Comparison of ENCODE assay signal across 10 mouse cellular contexts in the genomic region with DNA sequence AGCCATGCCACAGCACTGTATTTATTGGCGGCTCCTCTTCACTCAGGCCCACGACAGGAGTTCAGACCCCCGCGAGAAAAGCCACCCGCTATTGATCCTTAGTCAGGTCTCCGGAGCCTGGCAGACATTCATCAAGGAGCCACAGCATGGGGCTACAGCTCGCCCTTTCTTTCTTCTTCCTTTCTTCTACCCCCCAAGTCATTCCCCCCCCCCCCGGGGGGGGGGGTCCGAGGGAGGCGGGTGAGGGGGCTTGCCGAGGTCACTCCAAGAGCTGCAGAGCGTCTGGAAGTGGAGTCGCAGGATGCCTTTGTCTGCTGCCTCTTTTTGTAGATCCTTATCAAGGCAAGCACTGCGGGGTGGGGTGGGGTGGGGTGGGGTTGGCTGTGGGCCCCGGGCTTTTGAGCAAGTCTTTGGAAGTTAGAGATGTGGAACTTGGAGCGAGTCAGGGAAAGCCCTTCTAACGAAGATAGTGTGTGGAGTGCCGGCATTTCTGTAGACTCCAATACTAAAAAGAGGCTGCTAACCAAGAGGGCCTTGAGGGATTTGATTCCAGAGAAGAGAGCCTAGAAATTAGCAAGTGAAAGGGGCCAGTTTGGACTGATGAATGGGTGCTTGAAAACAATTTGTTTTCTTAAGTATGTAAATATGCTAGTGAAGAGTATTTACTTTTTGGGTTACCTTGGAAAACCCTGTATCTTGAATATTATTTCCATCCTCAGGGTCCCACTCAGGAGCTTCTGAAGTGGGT.
DNase-seq lines count a peak whose midpoint lies in the region; ATAC-seq and TF ChIP-seq lines count a peak whose summit lies in the region.
"Had no signal": no experiment of that assay in that cellular context is flagged by ENCODE, and none has a peak within 500 bp of the region (broad histone marks: within the 10 kb centered on the region; RNA-seq: fewer than 3 reads in every experiment).

No protein-coding gene starts in this region.

- no peak for DNase-seq in forebrain, embryonic 11.5 days (ENCODE audit: low spot score)
- no peak for DNase-seq in forebrain, postnatal 0 days
- no peak for DNase-seq in lung, adult 18-20 months
- DNase-seq in cerebellum, adult 2 months = no peak
- no peak for DNase-seq in left cerebral cortex, adult 18-20 months (ENCODE audit: low spot score in 2 of 2)
- DNase-seq: kidney, postnatal 10 days had no signal

- WGBS in forebrain, embryonic 11.5 days = 2% methylated on average over 17 of the region's 18 CpGs
- 6% methylated on average over 18 of the region's 18 CpGs for WGBS in forebrain, postnatal 0 days
- 15% methylated on average over 18 of the region's 18 CpGs for WGBS in lung, embryonic 16.5 days
- whole genome bisulfite sequencing in forebrain, embryonic 15.5 days = 3% methylated on average over 17 of the region's 18 CpGs
- 2% methylated on average over 18 of the region's 18 CpGs for WGBS in neural tube, embryonic 12.5 days
- 38% methylated on average over 18 of the region's 18 CpGs for WGBS in cerebellum, adult 2 months

- no peak overlapping the region for H3K4me3 ChIP-seq in forebrain, embryonic 11.5 days (ENCODE audit: low read depth, low read length)
- H3K4me3 ChIP-seq in forebrain, postnatal 0 days (ENCODE audit: low read depth, low read length) = no peak overlapping the region
- no peak overlapping the region for H3K4me3 ChIP-seq in lung, embryonic 16.5 days (ENCODE audit: low read length)
- no peak overlapping the region for H3K4me3 ChIP-seq in forebrain, embryonic 15.5 days
- no peak overlapping the region for H3K4me3 ChIP-seq in neural tube, embryonic 12.5 days
- H3K4me3 ChIP-seq in cerebellum, adult 2 months (replicated peaks; ENCODE audit: insufficient read depth, low read depth, low read length) = no peak overlapping the region
- H3K4me3 ChIP-seq: stomach, embryonic 15.5 days had no signal

- H3K27me3 ChIP-seq in forebrain, embryonic 11.5 days (ENCODE audit: control insufficient read depth, insufficient read depth, low read length) = no peaks in the 10 kb centered on the region
- no peaks in the 10 kb centered on the region for H3K27me3 ChIP-seq in forebrain, postnatal 0 days (ENCODE audit: insufficient read depth, low read length)
- no peaks in the 10 kb centered on the region for H3K27me3 ChIP-seq in lung, embryonic 16.5 days (ENCODE audit: control insufficient read depth, insufficient read depth, low read depth, low read length)
- no peaks in the 10 kb centered on the region for H3K27me3 ChIP-seq in forebrain, embryonic 15.5 days
- H3K27me3 ChIP-seq in neural tube, embryonic 12.5 days (replicated peaks) = no peaks in the 10 kb centered on the region
- no peaks in the 10 kb centered on the region for H3K27me3 ChIP-seq in cerebellum, adult 2 months (ENCODE audit: control insufficient read depth, insufficient read depth, low read length)
- H3K27me3 ChIP-seq: stomach, embryonic 15.5 days had no signal

- peaks cover 45% of the 10 kb centered on the region for H3K4me1 ChIP-seq in forebrain, embryonic 11.5 days (replicated peaks; ENCODE audit: control insufficient read depth, insufficient read depth, low read length)
- H3K4me1 ChIP-seq in forebrain, postnatal 0 days (ENCODE audit: insufficient read depth) = peaks cover 8% of the 10 kb centered on the region
- peaks cover 65% of the 10 kb centered on the region for H3K4me1 ChIP-seq in lung, embryonic 16.5 days (replicated peaks; ENCODE audit: control insufficient read depth, insufficient read depth, low read length)
- H3K4me1 ChIP-seq in forebrain, embryonic 15.5 days = peaks cover 69% of the 10 kb centered on the region
- peaks cover 72% of the 10 kb centered on the region for H3K4me1 ChIP-seq in neural tube, embryonic 12.5 days
- peaks cover 46% of the 10 kb centered on the region for H3K4me1 ChIP-seq in cerebellum, adult 2 months (ENCODE audit: control insufficient read depth, insufficient read depth, low read length)

- TF ChIP-seq POLR2A in cerebellum, adult 2 months (IDR thresholded peaks at IDR 0.05; ENCODE audit: borderline replicate concordance, insufficient read depth, low read length) = no peak

- peak overlapping the region; percentile 16; the same call in 1 of the 2 replicates for H3K9ac ChIP-seq in forebrain, embryonic 11.5 days (ENCODE audit: low read length)
- H3K9ac ChIP-seq in forebrain, postnatal 0 days = no peak overlapping the region
- no peak overlapping the region for H3K9ac ChIP-seq in lung, embryonic 16.5 days (ENCODE audit: low read length)
- H3K9ac ChIP-seq in forebrain, embryonic 15.5 days (replicated peaks) = no peak overlapping the region
- no peak overlapping the region for H3K9ac ChIP-seq in neural tube, embryonic 12.5 days
- H3K9ac ChIP-seq: stomach, embryonic 15.5 days had no signal

- H3K27ac ChIP-seq in forebrain, embryonic 11.5 days (ENCODE audit: low read depth, low read length) = peak overlapping the region; percentile 63
- no peak overlapping the region for H3K27ac ChIP-seq in forebrain, postnatal 0 days (ENCODE audit: low read depth, low read length)
- H3K27ac ChIP-seq in lung, embryonic 16.5 days (ENCODE audit: low read length) = peak overlapping the region; percentile 12; the same call in 1 of the 2 replicates
- H3K27ac ChIP-seq in forebrain, embryonic 15.5 days (replicated peaks) = peak overlapping the region; percentile 42; the same call in 1 of the 2 replicates
- H3K27ac ChIP-seq in neural tube, embryonic 12.5 days = peak overlapping the region; percentile 47; the same call in 1 of the 2 replicates
- H3K27ac ChIP-seq in cerebellum, adult 2 months (ENCODE audit: insufficient read depth, low read length) = no peak overlapping the region

- no peak for TF ChIP-seq CTCF in forebrain, postnatal 0 days (IDR thresholded peaks at IDR 0.05; ENCODE audit: low read depth)
- TF ChIP-seq CTCF in cerebellum, adult 2 months (IDR thresholded peaks at IDR 0.05; ENCODE audit: borderline replicate concordance, insufficient read depth, low read depth, low read length) = no peak

- H3K36me3 ChIP-seq in forebrain, embryonic 11.5 days (ENCODE audit: control insufficient read depth, insufficient read depth, low read length) = no peaks in the 10 kb centered on the region; the same call in 1 of the 2 replicates
- no peaks in the 10 kb centered on the region for H3K36me3 ChIP-seq in forebrain, postnatal 0 days (ENCODE audit: insufficient read depth)
- 0 out of 2 replicates have a peak, but pooled peaks cover 4% of the 10 kb centered on the region for H3K36me3 ChIP-seq in lung, embryonic 16.5 days (ENCODE audit: control insufficient read depth, insufficient read depth, low read length)
- H3K36me3 ChIP-seq in forebrain, embryonic 15.5 days = 0 out of 2 replicates have a peak, but pooled peaks cover 2% of the 10 kb centered on the region
- H3K36me3 ChIP-seq in neural tube, embryonic 12.5 days = peaks cover under 1% of the 10 kb centered on the region; the same call in 1 of the 2 replicates
- H3K36me3 ChIP-seq: stomach, embryonic 15.5 days had no signal

- peak overlapping the region; percentile 22 for H3K4me2 ChIP-seq in forebrain, embryonic 11.5 days (ENCODE audit: low read depth, low read length, severe bottlenecking)
- no peak overlapping the region for H3K4me2 ChIP-seq in forebrain, postnatal 0 days (ENCODE audit: low read depth)
- H3K4me2 ChIP-seq in lung, embryonic 16.5 days (ENCODE audit: low read depth, low read length) = peak overlapping the region; percentile 29; the same call in 1 of the 2 replicates
- H3K4me2 ChIP-seq in forebrain, embryonic 15.5 days (replicated peaks) = no peak overlapping the region
- peak overlapping the region; percentile 31 for H3K4me2 ChIP-seq in neural tube, embryonic 12.5 days (replicated peaks)
- H3K4me2 ChIP-seq: stomach, embryonic 15.5 days had no signal

- no peak for ATAC-seq in forebrain, embryonic 11.5 days (replicated peaks; ENCODE audit: low FRiP score)
- ATAC-seq in forebrain, postnatal 0 days = no peak
- ATAC-seq in lung, embryonic 16.5 days (ENCODE audit: low read depth) = no peak
- ATAC-seq in forebrain, embryonic 15.5 days (replicated peaks) = no peak
- ATAC-seq in neural tube, embryonic 12.5 days (ENCODE audit: low FRiP score, low read depth) = no peak

- H3K9me3 ChIP-seq in forebrain, embryonic 11.5 days (ENCODE audit: control insufficient read depth, low read length) = no peaks in the 10 kb centered on the region
- H3K9me3 ChIP-seq in forebrain, postnatal 0 days (ENCODE audit: low read length) = no peaks in the 10 kb centered on the region
- no peaks in the 10 kb centered on the region for H3K9me3 ChIP-seq in lung, embryonic 16.5 days (ENCODE audit: control insufficient read depth, low read length)
- no peaks in the 10 kb centered on the region for H3K9me3 ChIP-seq in forebrain, embryonic 15.5 days
- H3K9me3 ChIP-seq in neural tube, embryonic 12.5 days = no peaks in the 10 kb centered on the region
- H3K9me3 ChIP-seq: stomach, embryonic 15.5 days had no signal

Comparison
In these comparisons a context has a peak if more than half of its experiments do, and no peak if none do; other contexts are left out.
1. H3K27ac ChIP-seq: peak in forebrain, embryonic 11.5 days (single experiment), lung, embryonic 16.5 days (single experiment), forebrain, embryonic 15.5 days (single experiment) and neural tube, embryonic 12.5 days (single experiment); none in forebrain, postnatal 0 days (single experiment) and cerebellum, adult 2 months (single experiment).
2. H3K4me2 ChIP-seq: peak in forebrain, embryonic 11.5 days (single experiment), lung, embryonic 16.5 days (single experiment) and neural tube, embryonic 12.5 days (single experiment); none in forebrain, postnatal 0 days (single experiment) and forebrain, embryonic 15.5 days (single experiment).